Mouse (Mus musculus): ENCODE data around the gene Cd3e. TPM values are rescaled to one million over a fixed set of nuclear protein-coding genes. Genes with fewer than 3 reads are reported as not detected.

Cd3e gene
- polyA plus RNA-seq, 1 experiment: 0.02 TPM

- H3K27me3 ChIP-seq (ENCODE audit: control insufficient read depth): no peaks in the 10 kb centered on the region
- H3K4me1 ChIP-seq (ENCODE audit: control insufficient read depth): peaks cover 5% of the 10 kb centered on the region
- no peaks in the 10 kb centered on the region for H3K36me3 ChIP-seq (ENCODE audit: control insufficient read depth)
- TF ChIP-seq TAL1 (IDR thresholded peaks at IDR 0.05; ENCODE audit: low read length): no peak
- TF ChIP-seq GATA1 (IDR thresholded peaks at IDR 0.05; ENCODE audit: low read length): no peak
- peak overlapping the region; percentile 30 for H3K4me3 ChIP-seq (replicated peaks)
- H3K9me3 ChIP-seq (ENCODE audit: control insufficient read depth, low read length): no peaks in the 10 kb centered on the region
These were observed 23.1 kb downstream of the Cd3e start for GRCm38 (mm10) chr9:44986242-44986781.

- Histone ChIP-seq H3K4me3 (replicated peaks) (no peak overlapping the region), H3K4me1 (ENCODE audit: control insufficient read depth) (peaks cover 5% of the 10 kb centered on the region), H3K9me3 (ENCODE audit: control insufficient read depth, low read length) (no peaks in the 10 kb centered on the region), H3K36me3 (ENCODE audit: control insufficient read depth) (no peaks in the 10 kb centered on the region), H3K27me3 (ENCODE audit: control insufficient read depth) (no peaks in the 10 kb centered on the region)
- TF ChIP-seq GATA1 (IDR thresholded peaks at IDR 0.05; ENCODE audit: low read length) (no peak), TAL1 (IDR thresholded peaks at IDR 0.05; ENCODE audit: low read length) (no peak)
These were observed 23.7 kb downstream of the Cd3e start for GRCm38 (mm10) chr9:44985721-44986161.

- TF ChIP-seq GATA1 (IDR thresholded peaks at IDR 0.05; ENCODE audit: low read length): no peak
- no peak for TF ChIP-seq TAL1 (IDR thresholded peaks at IDR 0.05; ENCODE audit: low read length)
- Histone ChIP-seq H3K36me3 (ENCODE audit: control insufficient read depth) (no peaks in the 10 kb centered on the region), H3K9me3 (ENCODE audit: control insufficient read depth, low read length) (no peaks in the 10 kb centered on the region), H3K27me3 (ENCODE audit: control insufficient read depth) (no peaks in the 10 kb centered on the region; the same call in 1 of the 2 replicates), H3K4me3 (replicated peaks) (no peak overlapping the region), H3K4me1 (ENCODE audit: control insufficient read depth) (peaks cover 14% of the 10 kb centered on the region)
These were observed 26.4 kb downstream of the Cd3e start for GRCm38 (mm10) chr9:44983001-44983400.

GRCm38 (mm10) chr9:44982531-44982930 lies 26.9 kb downstream of the Cd3e start:
- Histone ChIP-seq H3K9me3 (ENCODE audit: control insufficient read depth, low read length) (no peaks in the 10 kb centered on the region), H3K27me3 (ENCODE audit: control insufficient read depth) (no peaks in the 10 kb centered on the region; the same call in 1 of the 2 replicates), H3K36me3 (ENCODE audit: control insufficient read depth) (no peaks in the 10 kb centered on the region), H3K4me3 (replicated peaks) (no peak overlapping the region), H3K4me1 (ENCODE audit: control insufficient read depth) (peaks cover 14% of the 10 kb centered on the region)
- TF ChIP-seq GATA1 (IDR thresholded peaks at IDR 0.05; ENCODE audit: low read length) (no peak), TAL1 (IDR thresholded peaks at IDR 0.05; ENCODE audit: low read length) (no peak)

GRCm38 (mm10) chr9:44982081-44982480 lies 27.3 kb downstream of the Cd3e start:
- TF ChIP-seq GATA1 (IDR thresholded peaks at IDR 0.05; ENCODE audit: low read length) (no peak), TAL1 (IDR thresholded peaks at IDR 0.05; ENCODE audit: low read length) (no peak)
- H3K4me3 ChIP-seq (replicated peaks): no peak overlapping the region
- no peaks in the 10 kb centered on the region for H3K36me3 ChIP-seq (ENCODE audit: control insufficient read depth)
- H3K9me3 ChIP-seq (ENCODE audit: control insufficient read depth, low read length): no peaks in the 10 kb centered on the region
- peaks cover 14% of the 10 kb centered on the region for H3K4me1 ChIP-seq (ENCODE audit: control insufficient read depth)
- H3K27me3 ChIP-seq (ENCODE audit: control insufficient read depth): no peaks in the 10 kb centered on the region; the same call in 1 of the 2 replicates

- Histone ChIP-seq H3K36me3 (ENCODE audit: control insufficient read depth) (no peaks in the 10 kb centered on the region), H3K9me3 (ENCODE audit: control insufficient read depth, low read length) (no peaks in the 10 kb centered on the region), H3K4me1 (ENCODE audit: control insufficient read depth) (peaks cover 14% of the 10 kb centered on the region), H3K4me3 (replicated peaks) (no peak within 1 kb of the TSS), H3K27me3 (ENCODE audit: control insufficient read depth) (peaks cover under 1% of the 10 kb centered on the region; the same call in 1 of the 2 replicates)
- no peak for TF ChIP-seq GATA1 (IDR thresholded peaks at IDR 0.05; ENCODE audit: low read length)
- TF ChIP-seq TAL1 (IDR thresholded peaks at IDR 0.05; ENCODE audit: low read length): no peak
These were observed 27.8 kb downstream of the Cd3e start, which contains the start of gene Cd3d for GRCm38 (mm10) chr9:44981676-44982075. Cd3d (plus strand) TSS chr9:44981786.

GRCm38 (mm10) chr9:44981104-44981503 lies 28.3 kb downstream of the Cd3e start:
- peaks cover 10% of the 10 kb centered on the region for H3K4me1 ChIP-seq (ENCODE audit: control insufficient read depth)
- no peak overlapping the region for H3K4me3 ChIP-seq (replicated peaks)
- no peaks in the 10 kb centered on the region for H3K9me3 ChIP-seq (ENCODE audit: control insufficient read depth, low read length)
- peaks cover 6% of the 10 kb centered on the region for H3K27me3 ChIP-seq (ENCODE audit: control insufficient read depth)
- no peaks in the 10 kb centered on the region for H3K36me3 ChIP-seq (ENCODE audit: control insufficient read depth)
- no peak for TF ChIP-seq TAL1 (IDR thresholded peaks at IDR 0.05; ENCODE audit: low read length)
- no peak for TF ChIP-seq GATA1 (IDR thresholded peaks at IDR 0.05; ENCODE audit: low read length)

- TF ChIP-seq TAL1 (IDR thresholded peaks at IDR 0.05; ENCODE audit: low read length): no peak
- no peak for TF ChIP-seq GATA1 (IDR thresholded peaks at IDR 0.05; ENCODE audit: low read length)
- H3K36me3 ChIP-seq (ENCODE audit: control insufficient read depth): no peaks in the 10 kb centered on the region
- no peak within 1 kb of the TSS for H3K4me3 ChIP-seq (replicated peaks)
- H3K27me3 ChIP-seq (ENCODE audit: control insufficient read depth): peaks cover 12% of the 10 kb centered on the region
- H3K4me1 ChIP-seq (ENCODE audit: control insufficient read depth): peaks cover 9% of the 10 kb centered on the region
- no peaks in the 10 kb centered on the region for H3K9me3 ChIP-seq (ENCODE audit: control insufficient read depth, low read length)
These were observed 29.2 kb downstream of the Cd3e start, which contains the start of gene Cd3g for GRCm38 (mm10) chr9:44980242-44980641. Cd3g (minus strand) TSS chr9:44980431.

- H3K36me3 ChIP-seq (ENCODE audit: control insufficient read depth): no peaks in the 10 kb centered on the region
- no peak overlapping the region for H3K4me3 ChIP-seq (replicated peaks)
- H3K27me3 ChIP-seq (ENCODE audit: control insufficient read depth): peaks cover 16% of the 10 kb centered on the region
- no peaks in the 10 kb centered on the region for H3K9me3 ChIP-seq (ENCODE audit: control insufficient read depth, low read length)
- H3K4me1 ChIP-seq (ENCODE audit: control insufficient read depth): peaks cover 9% of the 10 kb centered on the region
- TF ChIP-seq GATA1 (IDR thresholded peaks at IDR 0.05; ENCODE audit: low read length) (no peak), TAL1 (IDR thresholded peaks at IDR 0.05; ENCODE audit: low read length) (no peak)
These were observed 29.6 kb downstream of the Cd3e start for GRCm38 (mm10) chr9:44979806-44980205.
